Mouse (Mus musculus): ENCODE measurements around the gene Acss2.
"Not testable (repeated sequence)": the region's sequence is repeated elsewhere in the genome, so short reads cannot be mapped to it uniquely, and the experiment has no call there.

The Acss2 gene

DNA sequence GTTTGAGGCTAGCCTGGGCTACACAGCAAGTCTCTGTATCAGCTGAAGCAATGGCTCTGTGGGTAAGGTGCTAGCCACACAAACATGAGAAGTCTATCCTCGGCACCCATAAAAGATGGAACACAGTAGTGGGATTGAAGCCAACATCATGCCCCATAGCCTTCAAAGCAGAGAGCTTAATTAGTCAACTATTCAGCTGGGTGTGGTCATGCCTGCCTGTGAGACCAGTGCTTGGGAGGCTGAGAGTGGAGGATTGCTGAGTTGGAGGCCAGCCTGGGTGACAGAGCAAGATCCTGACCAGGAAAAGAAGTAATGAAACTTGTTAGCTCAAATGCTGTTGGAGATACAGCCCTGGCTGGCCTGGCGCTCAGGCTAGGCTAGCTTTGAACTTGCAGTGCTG lies 73.1 kb downstream of the Acss2 start:
- DNase-seq: no peak

DNA sequence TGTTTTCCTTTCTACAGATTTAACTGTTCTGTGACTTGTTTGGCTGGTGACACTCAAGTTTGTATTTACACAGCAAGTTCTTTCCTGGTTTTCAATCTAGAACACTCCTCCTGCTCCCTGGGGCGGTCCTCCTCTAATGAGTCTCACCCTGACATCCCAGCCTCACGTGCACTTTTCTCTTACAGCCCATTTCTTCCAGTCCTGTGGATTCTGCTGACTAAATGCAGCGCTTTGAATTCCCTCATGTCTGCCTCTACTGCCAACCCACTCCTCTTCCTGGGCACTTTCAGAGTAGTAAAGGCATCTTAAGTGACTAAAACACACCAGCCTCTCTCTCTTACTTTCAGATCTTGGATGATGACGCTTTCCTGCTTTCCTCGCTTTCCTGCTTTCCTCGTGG lies 73.9 kb downstream of the Acss2 start:
- DNase-seq: no peak

GRCm38 (mm10) chr2:155592137-155592853 lies 74.5 kb downstream of the Acss2 start, which contains the start of gene Gss:
TSS of gene Gss (minus strand) at chr2:155592810.
- peak; percentile 100 for DNase-seq

DNA sequence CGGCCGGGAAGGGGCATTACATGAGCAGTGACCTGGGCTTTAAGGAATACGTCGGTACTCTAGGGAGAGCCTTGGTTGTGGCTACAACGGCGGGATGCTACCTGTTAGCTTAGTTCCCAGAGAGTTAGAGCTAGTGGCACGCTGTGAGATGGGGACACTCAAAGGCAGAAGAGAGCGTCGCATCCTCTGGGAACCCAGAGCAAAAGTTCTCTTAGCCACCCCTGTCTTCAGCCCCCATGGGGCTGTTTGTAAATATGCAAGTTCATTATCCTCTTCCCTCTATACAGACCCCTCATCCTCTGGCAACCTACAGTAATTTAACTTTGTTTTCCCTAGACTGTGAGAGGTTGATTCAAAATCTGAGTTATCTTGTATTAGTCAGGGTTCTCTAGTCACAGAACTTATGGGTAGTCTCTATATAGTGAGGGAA lies 75.1 kb downstream of the Acss2 start:
- DNase-seq: no peak

DNA sequence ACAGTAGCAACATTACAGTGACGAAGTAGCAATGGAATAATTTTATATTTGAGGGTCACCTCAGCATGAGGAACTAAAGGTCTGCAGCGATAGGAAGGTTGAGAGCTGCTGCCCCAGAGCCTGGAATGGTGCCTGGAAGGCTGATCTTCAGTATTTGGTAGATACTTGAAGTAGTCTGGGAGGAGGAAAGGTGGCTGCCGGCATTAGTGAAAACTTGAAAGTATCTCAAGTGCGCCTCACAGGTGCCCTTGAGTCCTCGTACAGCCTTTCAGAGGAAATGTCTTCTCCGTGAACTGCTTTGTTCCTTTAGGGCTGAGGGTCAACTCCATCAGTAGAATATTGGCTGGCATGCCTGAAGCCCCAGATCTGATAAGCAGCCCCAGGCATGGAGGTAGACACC lies 77.8 kb downstream of the Acss2 start:
- DNase-seq: no peak

- no peak for DNase-seq
These were observed 86.0 kb downstream of the Acss2 start for GRCm38 (mm10) chr2:155603707-155604106.

DNA sequence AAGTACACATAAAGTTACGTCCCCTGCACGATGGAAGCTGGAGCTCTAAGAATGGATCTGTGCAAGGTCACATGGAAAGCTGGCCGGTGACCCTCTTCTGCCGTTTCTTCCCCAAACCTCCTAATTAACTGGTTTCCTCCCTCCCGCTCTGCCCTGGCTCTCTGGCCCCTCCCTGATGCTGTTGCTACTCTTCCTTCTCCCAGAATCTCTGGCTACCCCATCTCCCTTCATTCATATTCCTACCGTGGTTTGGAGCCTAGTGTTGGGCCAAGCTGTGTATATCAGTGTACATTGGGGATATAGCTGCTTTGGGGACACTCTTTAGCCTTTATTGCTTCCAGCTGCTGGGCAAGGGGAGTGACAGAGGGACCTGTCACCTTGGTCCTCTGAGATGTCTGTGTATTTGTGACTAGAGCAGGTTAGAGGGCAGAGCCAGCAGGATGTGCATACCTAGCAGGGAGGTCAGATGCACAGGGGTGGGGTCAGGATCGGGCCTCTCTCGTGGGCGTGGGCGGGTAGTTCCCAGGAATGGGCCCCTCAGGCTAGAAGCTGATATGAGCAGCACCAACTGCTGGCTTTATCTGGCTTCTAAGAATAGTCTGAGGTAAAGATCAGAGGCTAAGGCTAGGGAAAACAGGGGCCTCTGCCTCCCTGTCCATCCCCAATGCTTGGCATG lies 87.0 kb downstream of the Acss2 start:
- no peak for DNase-seq

- DNase-seq: not testable (repeated sequence)
These were observed 87.5 kb downstream of the Acss2 start for GRCm38 (mm10) chr2:155605236-155605589.

DNA sequence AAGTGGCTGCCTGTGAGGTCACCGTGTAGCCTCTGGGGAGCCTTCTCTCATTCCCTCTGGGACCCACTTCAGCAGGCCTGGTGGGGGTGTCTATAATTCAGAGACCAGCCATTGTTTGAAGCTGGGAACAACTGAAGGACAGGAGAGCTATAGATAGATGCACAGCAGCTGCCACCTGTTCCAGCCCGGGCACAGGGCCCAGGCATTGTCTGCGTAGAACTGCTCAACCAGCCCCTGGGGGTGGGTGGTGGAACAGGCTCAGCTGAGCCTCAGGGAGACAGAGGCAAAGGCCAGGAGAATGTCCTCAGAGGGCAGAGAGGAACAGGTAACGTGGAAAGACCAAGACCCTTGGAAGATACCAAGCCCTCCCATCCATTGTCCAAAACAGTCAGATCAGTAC lies 88.6 kb downstream of the Acss2 start:
- peak in 1 of 2 experiments; percentile 26 for DNase-seq

GRCm38 (mm10) chr2:155610978-155611377 lies 93.2 kb downstream of the Acss2 start, which contains the start of gene Myh7b:
TSS of gene Myh7b (plus strand) at chr2:155611212.
- no peak for DNase-seq

GRCm38 (mm10) chr2:155611834-155612550 lies 94.2 kb downstream of the Acss2 start:
- no peak for DNase-seq

- peak; percentile 69 to 82 for DNase-seq
These were observed 95.6 kb downstream of the Acss2 start for GRCm38 (mm10) chr2:155613326-155613755.

DNA sequence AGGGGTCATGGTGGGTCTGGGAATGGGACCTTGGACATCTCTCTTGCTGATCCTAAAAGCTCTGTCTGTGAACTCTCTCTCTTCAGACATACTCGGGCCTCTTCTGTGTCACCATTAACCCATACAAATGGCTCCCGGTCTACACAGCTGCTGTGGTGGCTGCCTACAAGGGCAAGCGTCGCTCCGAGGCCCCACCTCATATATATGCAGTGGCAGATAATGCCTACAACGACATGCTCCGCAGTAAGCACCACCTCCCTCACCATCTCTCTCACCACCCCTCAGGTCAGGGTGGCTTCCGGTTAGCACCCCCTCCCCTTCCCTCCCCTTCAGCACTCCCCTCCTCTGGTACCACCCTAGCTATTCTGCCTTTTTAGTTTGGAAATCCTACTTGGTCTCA lies 96.2 kb downstream of the Acss2 start:
- no peak for DNase-seq

DNA sequence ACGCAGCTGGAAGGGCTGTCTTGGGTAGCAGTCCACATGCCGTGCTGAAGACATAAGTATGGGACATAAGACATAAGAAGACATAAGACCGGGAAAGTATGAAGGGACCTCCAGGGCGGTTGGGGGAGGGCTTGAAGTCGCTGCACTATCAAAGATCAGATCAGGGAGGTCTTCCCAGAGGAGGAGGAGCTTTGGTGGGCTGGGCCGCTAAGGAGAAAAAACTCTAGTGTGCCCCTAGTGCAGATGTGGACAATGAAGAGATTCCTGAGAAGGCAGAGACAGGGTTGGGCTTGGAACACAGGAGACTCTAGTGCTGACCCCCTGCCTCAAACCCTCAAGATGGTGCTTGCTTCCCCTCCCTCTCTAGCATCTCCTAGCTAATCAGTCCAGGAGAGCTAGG lies 99.2 kb downstream of the Acss2 start:
- no peak for DNase-seq

DNA sequence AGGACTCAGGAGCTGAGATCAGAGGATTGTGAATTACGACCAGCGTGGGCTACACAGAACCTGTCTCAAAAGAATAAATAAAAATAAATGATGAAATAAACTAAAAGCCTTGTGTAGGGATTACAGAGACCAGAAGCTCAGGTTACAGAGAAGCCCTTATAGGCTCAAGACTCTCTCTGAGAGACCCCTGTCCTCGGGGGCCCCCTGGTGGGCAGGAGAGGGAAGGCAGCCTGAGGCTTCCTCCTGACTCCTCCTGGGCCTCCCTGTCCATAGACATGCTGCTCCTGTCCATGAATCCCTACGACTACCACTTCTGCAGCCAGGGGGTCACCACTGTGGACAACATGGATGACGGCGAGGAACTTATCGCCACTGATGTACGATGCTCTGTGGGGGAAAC lies 102.1 kb downstream of the Acss2 start:
- peak; percentile 95 to 98 for DNase-seq

DNA sequence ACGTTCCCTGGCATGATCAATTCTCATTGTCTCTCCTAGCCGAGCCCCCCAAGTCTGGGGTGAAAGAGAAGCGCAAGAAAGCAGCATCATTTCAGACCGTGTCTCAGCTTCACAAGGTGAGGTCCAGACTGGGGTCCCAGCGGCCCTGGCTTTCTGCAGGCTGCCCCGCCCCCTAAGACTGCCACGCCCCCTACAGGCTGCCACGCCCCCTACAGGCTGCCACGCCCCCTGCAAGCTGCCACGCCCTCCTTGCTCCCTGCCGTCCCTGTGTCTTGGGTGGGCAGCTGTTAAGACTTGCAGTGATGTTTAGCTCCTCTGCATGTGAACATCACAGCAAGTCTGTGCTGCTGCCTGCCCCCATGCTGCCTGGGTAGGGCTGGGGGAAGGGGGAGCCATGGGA lies 104.9 kb downstream of the Acss2 start:
- DNase-seq: no peak

DNA sequence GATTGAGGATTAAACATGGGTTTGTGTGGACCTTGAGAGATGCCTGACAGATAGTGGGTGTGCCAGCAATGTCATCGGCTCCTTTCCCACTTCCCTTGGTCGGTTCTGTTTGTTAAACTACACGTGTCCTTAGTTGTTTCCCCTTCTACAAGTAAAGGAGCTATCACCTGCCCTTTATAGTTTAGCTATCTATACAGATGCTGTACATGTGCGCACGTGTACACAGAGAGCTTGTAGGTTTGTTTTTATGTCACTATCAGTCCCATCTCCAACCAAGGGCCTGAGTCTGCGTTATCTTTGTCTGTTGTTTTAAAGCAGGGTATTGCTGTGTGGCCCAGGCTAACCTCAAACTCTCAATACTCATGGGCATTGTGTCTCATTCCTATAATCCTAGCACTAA lies 106.2 kb downstream of the Acss2 start:
- no peak for DNase-seq

DNA sequence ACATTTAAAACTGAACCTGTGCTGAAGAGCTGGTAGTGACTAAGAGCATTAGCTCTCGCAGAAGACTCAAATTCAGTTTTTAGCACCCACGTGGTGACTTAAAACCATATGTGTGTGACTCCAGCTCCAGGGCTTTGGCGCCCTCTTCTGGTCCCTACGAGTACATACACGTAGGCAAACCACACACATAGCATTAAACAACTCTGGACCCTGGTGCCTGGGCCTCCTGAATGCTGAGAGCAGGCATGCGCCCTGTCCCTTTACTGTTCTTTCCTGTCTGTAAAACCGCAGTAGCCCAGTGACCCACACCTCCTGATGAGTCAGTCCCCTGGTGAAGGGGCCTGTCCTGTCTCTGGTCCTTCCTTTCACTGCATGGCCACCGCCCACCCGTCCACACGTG lies 107.0 kb downstream of the Acss2 start:
- peak; percentile 43 to 62 for DNase-seq

GRCm38 (mm10) chr2:155626277-155626676 lies 108.5 kb downstream of the Acss2 start:
- peak; percentile 38 to 46 for DNase-seq

- peak; percentile 87 to 92 for DNase-seq
These were observed 109.4 kb downstream of the Acss2 start for GRCm38 (mm10) chr2:155627030-155627738.

DNA sequence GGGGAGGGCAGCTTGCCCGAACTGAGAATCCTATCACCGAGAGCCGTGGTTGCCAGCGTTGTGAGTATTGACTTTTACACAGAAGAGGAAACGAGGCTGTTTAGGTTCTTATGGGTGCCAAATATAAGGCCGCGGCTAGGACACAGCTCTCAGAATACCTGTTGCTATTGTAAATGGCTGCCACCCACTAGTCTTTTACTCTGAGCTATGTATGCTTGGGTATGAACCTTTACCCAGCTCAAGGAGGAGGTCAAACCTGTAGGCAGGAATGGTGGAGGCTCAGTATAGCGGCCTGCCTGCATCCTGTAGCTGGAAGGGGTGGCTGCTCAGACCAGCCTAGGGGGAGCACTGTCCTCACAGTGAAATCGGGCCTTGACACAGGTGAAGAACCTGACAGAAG lies 110.4 kb downstream of the Acss2 start:
- no peak for DNase-seq

DNA sequence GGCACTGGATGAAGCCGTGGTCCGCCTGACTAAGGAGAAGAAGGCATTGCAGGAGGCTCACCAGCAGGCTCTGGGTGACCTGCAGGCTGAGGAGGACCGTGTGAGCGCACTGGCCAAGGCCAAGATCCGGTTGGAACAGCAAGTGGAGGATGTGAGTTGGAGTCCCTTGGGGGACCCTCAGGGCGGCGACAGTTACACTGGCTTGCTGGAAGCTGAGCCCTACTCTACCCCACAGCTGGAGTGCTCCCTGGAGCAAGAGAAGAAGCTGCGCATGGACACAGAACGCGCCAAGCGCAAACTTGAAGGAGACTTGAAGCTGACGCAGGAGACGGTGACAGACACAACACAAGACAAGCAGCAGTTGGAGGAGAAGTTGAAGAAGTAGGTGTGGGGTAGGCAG lies 110.8 kb downstream of the Acss2 start:
- DNase-seq: peak in 1 of 2 experiments; percentile 25

DNA sequence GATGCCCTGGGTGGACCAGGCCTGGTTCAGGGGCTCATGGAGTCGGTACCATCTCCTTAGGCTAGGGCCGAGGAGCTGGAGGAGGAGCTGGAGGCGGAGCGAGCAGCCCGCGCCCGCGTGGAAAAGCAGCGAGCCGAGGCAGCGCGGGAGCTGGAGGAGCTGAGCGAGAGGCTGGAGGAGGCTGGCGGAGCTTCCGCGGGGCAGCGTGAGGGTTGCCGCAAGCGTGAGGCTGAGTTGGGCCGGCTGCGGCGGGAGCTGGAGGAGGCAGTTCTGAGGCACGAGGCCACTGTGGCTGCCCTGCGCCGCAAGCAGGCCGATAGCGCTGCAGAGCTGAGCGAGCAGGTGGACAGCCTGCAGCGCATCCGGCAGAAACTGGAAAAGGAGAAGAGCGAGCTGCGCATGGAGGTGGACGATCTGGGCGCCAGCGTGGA lies 111.5 kb downstream of the Acss2 start:
- DNase-seq: peak; percentile 78 to 81

Measured in cerebellum, postnatal 14 days (tissue).